Mouse (Mus musculus): Measurements from ENCODE around the gene Prss54. TPM values are rescaled to one million over a fixed set of nuclear protein-coding genes. Genes with fewer than 3 reads are reported as not detected.

Prss54 gene
- polyA plus RNA-seq, 1 experiment from 2014 or later, result not detected

- Histone ChIP-seq H3K36me3 (ENCODE audit: insufficient read depth, low read length) (no peaks in the 10 kb centered on the region), H3K27ac (ENCODE audit: low read length) (no peak overlapping the region), H3K4me1 (ENCODE audit: insufficient read depth, low read length) (no peaks in the 10 kb centered on the region), H3K4me3 (ENCODE audit: low read length) (no peak overlapping the region), H3K4me2 (replicated peaks; ENCODE audit: low read depth, low read length) (no peak overlapping the region), H3K9ac (replicated peaks; ENCODE audit: low read length) (no peak overlapping the region), H3K9me3 (ENCODE audit: low read length) (no peaks in the 10 kb centered on the region), H3K27me3 (ENCODE audit: insufficient read depth, low read length) (no peaks in the 10 kb centered on the region)
- ATAC-seq (ENCODE audit: low FRiP score, low TSS enrichment), result no peak
- WGBS, result 78% methylated on average over 5 of the region's 5 CpGs
These were observed 36.7 kb downstream of the Prss54 start for GRCm38 (mm10) chr8:95539487-95539886.

GRCm38 (mm10) chr8:95533584-95534387 lies 42.4 kb downstream of the Prss54 start, which contains the start of gene Ccdc113:
TSS of gene Ccdc113 (plus strand) at chr8:95534085.
- Histone ChIP-seq H3K27ac (ENCODE audit: low read length) (no peak within 1 kb of the TSS), H3K27me3 (ENCODE audit: insufficient read depth, low read length) (no peaks in the 10 kb centered on the region), H3K4me1 (ENCODE audit: insufficient read depth, low read length) (peaks cover 3% of the 10 kb centered on the region; the same call in 1 of the 2 replicates), H3K9ac (replicated peaks; ENCODE audit: low read length) (peak within 1 kb of the TSS; percentile 57), H3K4me3 (ENCODE audit: low read length) (peak within 1 kb of the TSS; percentile 51), H3K4me2 (replicated peaks; ENCODE audit: low read depth, low read length) (peak within 1 kb of the TSS; percentile 79), H3K9me3 (ENCODE audit: low read length) (no peaks in the 10 kb centered on the region), H3K36me3 (ENCODE audit: insufficient read depth, low read length) (no peaks in the 10 kb centered on the region)
- 7% methylated on average over 33 of the region's 33 CpGs for WGBS
- peak; percentile 90 for ATAC-seq (ENCODE audit: low FRiP score, low TSS enrichment)

- peaks cover 3% of the 10 kb centered on the region; the same call in 1 of the 2 replicates for H3K4me1 ChIP-seq (ENCODE audit: insufficient read depth, low read length)
- H3K9me3 ChIP-seq (ENCODE audit: low read length), result no peaks in the 10 kb centered on the region
- no peak overlapping the region for H3K4me3 ChIP-seq (ENCODE audit: low read length)
- no peak overlapping the region for H3K27ac ChIP-seq (ENCODE audit: low read length)
- H3K36me3 ChIP-seq (ENCODE audit: insufficient read depth, low read length), result no peaks in the 10 kb centered on the region
- H3K4me2 ChIP-seq (replicated peaks; ENCODE audit: low read depth, low read length), result no peak overlapping the region
- no peak overlapping the region for H3K9ac ChIP-seq (replicated peaks; ENCODE audit: low read length)
- WGBS, result 66% methylated on average over 4 of the region's 4 CpGs
- no peak for ATAC-seq (ENCODE audit: low FRiP score, low TSS enrichment)
- no peaks in the 10 kb centered on the region for H3K27me3 ChIP-seq (ENCODE audit: insufficient read depth, low read length)
These were observed 43.9 kb downstream of the Prss54 start for GRCm38 (mm10) chr8:95532206-95532605.

DNA sequence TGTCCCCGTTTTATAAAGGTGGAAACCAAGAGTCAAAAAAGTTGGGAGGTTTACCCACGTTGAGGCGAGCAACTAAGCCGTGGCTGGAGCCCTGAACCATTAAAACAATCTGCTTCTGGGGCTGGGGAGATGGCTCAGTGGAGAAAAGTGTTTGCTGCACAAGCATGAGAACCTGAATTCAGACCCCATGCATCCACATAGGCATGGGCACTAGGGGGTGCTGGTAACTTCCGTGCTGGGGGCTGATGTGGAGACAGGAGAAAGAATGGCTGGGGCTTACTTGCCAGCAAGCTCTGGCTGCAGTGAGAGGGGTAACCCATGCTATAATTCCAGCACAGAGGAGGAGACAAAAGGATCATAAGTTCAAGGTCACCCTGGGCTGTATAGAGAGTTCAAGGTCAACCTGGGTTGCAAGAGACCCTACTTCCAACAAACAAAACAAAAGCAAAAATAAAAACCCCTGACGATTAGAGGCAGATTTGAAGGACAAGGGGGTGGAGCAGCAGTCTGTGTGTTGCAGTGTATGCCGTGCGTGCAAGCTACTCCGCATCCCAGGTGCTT lies 47.3 kb downstream of the Prss54 start:
- Histone ChIP-seq H3K36me3 (ENCODE audit: insufficient read depth, low read length) (no peaks in the 10 kb centered on the region), H3K9ac (replicated peaks; ENCODE audit: low read length) (no peak overlapping the region), H3K4me2 (replicated peaks; ENCODE audit: low read depth, low read length) (no peak overlapping the region), H3K4me3 (ENCODE audit: low read length) (no peak overlapping the region), H3K9me3 (ENCODE audit: low read length) (no peaks in the 10 kb centered on the region), H3K27ac (ENCODE audit: low read length) (no peak overlapping the region), H3K4me1 (ENCODE audit: insufficient read depth, low read length) (no peaks in the 10 kb centered on the region), H3K27me3 (ENCODE audit: insufficient read depth, low read length) (no peaks in the 10 kb centered on the region)
- no peak for ATAC-seq (ENCODE audit: low FRiP score, low TSS enrichment)
- 65% methylated on average over 9 of the region's 9 CpGs for WGBS

- no peaks in the 10 kb centered on the region for H3K4me1 ChIP-seq (ENCODE audit: insufficient read depth, low read length)
- no peaks in the 10 kb centered on the region for H3K36me3 ChIP-seq (ENCODE audit: insufficient read depth, low read length)
- no peak overlapping the region for H3K27ac ChIP-seq (ENCODE audit: low read length)
- ATAC-seq (ENCODE audit: low FRiP score, low TSS enrichment), result no peak
- H3K9ac ChIP-seq (replicated peaks; ENCODE audit: low read length), result no peak overlapping the region
- H3K27me3 ChIP-seq (ENCODE audit: insufficient read depth, low read length), result no peaks in the 10 kb centered on the region
- no peaks in the 10 kb centered on the region for H3K9me3 ChIP-seq (ENCODE audit: low read length)
- H3K4me2 ChIP-seq (replicated peaks; ENCODE audit: low read depth, low read length), result no peak overlapping the region
- no peak overlapping the region for H3K4me3 ChIP-seq (ENCODE audit: low read length)
- 90% methylated on average over 10 of the region's 10 CpGs for WGBS
These were observed 47.9 kb downstream of the Prss54 start for GRCm38 (mm10) chr8:95528194-95528593.

DNA sequence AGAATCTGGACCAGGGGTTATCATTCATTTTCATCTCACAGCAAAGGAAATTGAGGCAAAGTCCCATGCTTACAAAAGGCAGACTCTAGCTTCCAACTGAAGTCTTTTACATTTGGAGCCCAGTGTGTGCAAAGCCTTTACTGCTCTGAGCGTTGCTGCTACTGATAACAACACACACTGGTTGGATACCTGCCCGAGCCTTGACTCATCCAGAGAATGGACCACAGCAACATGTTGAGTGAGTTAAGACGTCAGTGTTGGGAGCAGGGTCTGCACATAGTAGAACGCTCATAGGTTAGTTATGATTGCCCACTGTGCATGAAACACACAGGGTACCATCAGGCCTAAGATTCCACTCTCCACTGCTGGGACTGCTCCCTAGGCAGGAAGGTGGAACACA lies 52.1 kb downstream of the Prss54 start:
- Histone ChIP-seq H3K4me1 (ENCODE audit: insufficient read depth, low read length) (no peaks in the 10 kb centered on the region), H3K27ac (ENCODE audit: low read length) (no peak overlapping the region), H3K36me3 (ENCODE audit: insufficient read depth, low read length) (no peaks in the 10 kb centered on the region), H3K4me3 (ENCODE audit: low read length) (no peak overlapping the region), H3K4me2 (replicated peaks; ENCODE audit: low read depth, low read length) (no peak overlapping the region), H3K27me3 (ENCODE audit: insufficient read depth, low read length) (no peaks in the 10 kb centered on the region), H3K9me3 (ENCODE audit: low read length) (no peaks in the 10 kb centered on the region), H3K9ac (replicated peaks; ENCODE audit: low read length) (no peak overlapping the region)
- ATAC-seq (ENCODE audit: low FRiP score, low TSS enrichment), result no peak
- 90% methylated on average over 4 of the region's 4 CpGs for WGBS

GRCm38 (mm10) chr8:95516928-95517327 lies 59.2 kb downstream of the Prss54 start:
- H3K27me3 ChIP-seq (ENCODE audit: insufficient read depth, low read length), result no peaks in the 10 kb centered on the region
- ATAC-seq (ENCODE audit: low FRiP score, low TSS enrichment), result no peak
- WGBS, result 83% methylated on average over 6 of the region's 6 CpGs
- H3K27ac ChIP-seq (ENCODE audit: low read length), result no peak overlapping the region
- H3K4me1 ChIP-seq (ENCODE audit: insufficient read depth, low read length), result no peaks in the 10 kb centered on the region
- no peak overlapping the region for H3K9ac ChIP-seq (replicated peaks; ENCODE audit: low read length)
- H3K9me3 ChIP-seq (ENCODE audit: low read length), result no peaks in the 10 kb centered on the region
- H3K4me3 ChIP-seq (ENCODE audit: low read length), result no peak overlapping the region
- H3K36me3 ChIP-seq (ENCODE audit: insufficient read depth, low read length), result no peaks in the 10 kb centered on the region
- H3K4me2 ChIP-seq (replicated peaks; ENCODE audit: low read depth, low read length), result no peak overlapping the region

- H3K9me3 ChIP-seq (ENCODE audit: low read length), result no peaks in the 10 kb centered on the region
- 0 out of 2 replicates have a peak overlapping the region, but pooled peaks have one; percentile 15 for H3K27ac ChIP-seq (ENCODE audit: low read length)
- no peak for ATAC-seq (ENCODE audit: low FRiP score, low TSS enrichment)
- H3K9ac ChIP-seq (replicated peaks; ENCODE audit: low read length), result no peak overlapping the region
- no peak overlapping the region for H3K4me2 ChIP-seq (replicated peaks; ENCODE audit: low read depth, low read length)
- WGBS, result 69% methylated on average over 4 of the region's 4 CpGs
- no peaks in the 10 kb centered on the region for H3K27me3 ChIP-seq (ENCODE audit: insufficient read depth, low read length)
- no peaks in the 10 kb centered on the region for H3K4me1 ChIP-seq (ENCODE audit: insufficient read depth, low read length)
- H3K36me3 ChIP-seq (ENCODE audit: insufficient read depth, low read length), result no peaks in the 10 kb centered on the region
- no peak overlapping the region for H3K4me3 ChIP-seq (ENCODE audit: low read length)
These were observed 62.9 kb downstream of the Prss54 start for GRCm38 (mm10) chr8:95513219-95513618.

- no peak for ATAC-seq (ENCODE audit: low FRiP score, low TSS enrichment)
- no peak overlapping the region for H3K4me3 ChIP-seq (ENCODE audit: low read length)
- no peak overlapping the region for H3K27ac ChIP-seq (ENCODE audit: low read length)
- no peak overlapping the region for H3K4me2 ChIP-seq (replicated peaks; ENCODE audit: low read depth, low read length)
- no peaks in the 10 kb centered on the region for H3K9me3 ChIP-seq (ENCODE audit: low read length)
- H3K9ac ChIP-seq (replicated peaks; ENCODE audit: low read length), result no peak overlapping the region
- no peaks in the 10 kb centered on the region for H3K36me3 ChIP-seq (ENCODE audit: insufficient read depth, low read length)
- no peaks in the 10 kb centered on the region for H3K27me3 ChIP-seq (ENCODE audit: insufficient read depth, low read length)
- no peaks in the 10 kb centered on the region for H3K4me1 ChIP-seq (ENCODE audit: insufficient read depth, low read length)
- 64% methylated on average over 4 of the region's 4 CpGs for WGBS
These were observed 63.9 kb downstream of the Prss54 start for GRCm38 (mm10) chr8:95512257-95512656.

Data from kidney, embryonic 16.5 days (tissue).